Mouse (Mus musculus): ENCODE results near the gene Fam19a2.

- TF ChIP-seq ZC3H11A (IDR thresholded peaks at IDR 0.05; ENCODE audit: borderline replicate concordance, low read depth, low read length) (no peak), HCFC1 (IDR thresholded peaks at IDR 0.05; ENCODE audit: borderline replicate concordance, insufficient read depth, low read length) (no peak), ZNF384 (IDR thresholded peaks at IDR 0.05; ENCODE audit: low read depth, low read length) (no peak)
Observed at GRCm38 (mm10) chr10:123636655-123637054, 372.9 kb downstream of the Fam19a2 start.

Data from ES-E14 (cell line).